In genomic region chr9:113724646-113725045, GRCm38 (mm10) we compare ENCODE assay signal across 22 mouse cellular contexts. TPM values are rescaled to one million over a fixed set of nuclear protein-coding genes. Genes with fewer than 3 reads are reported as not detected.
DNase-seq lines count a peak whose midpoint lies in the region; ATAC-seq and TF ChIP-seq lines count a peak whose summit lies in the region.
"Had no signal": no experiment of that assay in that cellular context is flagged by ENCODE, and none has a peak within 500 bp of the region (broad histone marks: within the 10 kb centered on the region; RNA-seq: fewer than 3 reads in every experiment).

No protein-coding gene starts in this region.

- H3K9me3 ChIP-seq in midbrain, embryonic 11.5 days (ENCODE audit: control insufficient read depth, low read length), result no peaks in the 10 kb centered on the region
- H3K9me3 ChIP-seq: embryonic facial prominence, embryonic 12.5 days; forebrain, embryonic 15.5 days; heart, embryonic 15.5 days; hindbrain, embryonic 13.5 days had no signal

- peak overlapping the region; percentile 24 for H3K4me3 ChIP-seq in testis, adult 2 months (ENCODE audit: control insufficient read depth, low read depth, low read length)
- no peak overlapping the region for H3K4me3 ChIP-seq in midbrain, embryonic 11.5 days (ENCODE audit: low read depth, low read length)
- H3K4me3 ChIP-seq: embryonic facial prominence, embryonic 12.5 days; forebrain, embryonic 15.5 days; heart, adult 2 months; heart, embryonic 15.5 days; hindbrain, embryonic 13.5 days had no signal

- ATAC-seq in megakaryocyte, adult 5-6 weeks (ENCODE audit: poor library complexity, severe bottlenecking), result peak; percentile 62
- no peak for ATAC-seq in midbrain, embryonic 11.5 days (ENCODE audit: low FRiP score)
- ATAC-seq: forebrain, embryonic 15.5 days; hindbrain, postnatal 0 days; Patski had no signal

- H3K27me3 ChIP-seq in testis, adult 2 months (ENCODE audit: control insufficient read depth, insufficient read depth, low read length), result no peaks in the 10 kb centered on the region
- H3K27me3 ChIP-seq in midbrain, embryonic 11.5 days (ENCODE audit: control insufficient read depth, insufficient read depth, low read length), result no peaks in the 10 kb centered on the region
- H3K27me3 ChIP-seq: embryonic facial prominence, embryonic 12.5 days; forebrain, embryonic 15.5 days; heart, embryonic 15.5 days; hindbrain, embryonic 13.5 days; Patski had no signal

- no peak overlapping the region for H3K4me2 ChIP-seq in midbrain, embryonic 11.5 days
- H3K4me2 ChIP-seq: embryonic facial prominence, embryonic 12.5 days; forebrain, embryonic 15.5 days; heart, embryonic 11.5 days; heart, embryonic 15.5 days; hindbrain, embryonic 13.5 days had no signal

- no peak for TF ChIP-seq POLR2A in testis, adult 2 months (IDR thresholded peaks at IDR 0.05; ENCODE audit: control insufficient read depth, low read depth, low read length)

- WGBS in midbrain, embryonic 11.5 days, result 84% methylated on average over 15 of the region's 15 CpGs

- no peaks in the 10 kb centered on the region for H3K36me3 ChIP-seq in testis, adult 2 months (ENCODE audit: control insufficient read depth, insufficient read depth, low read length)
- no peaks in the 10 kb centered on the region for H3K36me3 ChIP-seq in midbrain, embryonic 11.5 days (ENCODE audit: control insufficient read depth, insufficient read depth, low read length)
- H3K36me3 ChIP-seq: embryonic facial prominence, embryonic 12.5 days; forebrain, embryonic 15.5 days; heart, embryonic 15.5 days; hindbrain, embryonic 13.5 days had no signal

- no peak for DNase-seq in testis, postnatal 14 days (ENCODE audit: low spot score)
- DNase-seq in ZHBTc4 (ENCODE audit: low read depth, low spot score), result peak; percentile 25
- DNase-seq in embryo, embryonic 9.5 days (ENCODE audit: extremely low spot score), result no peak
- DNase-seq in gastrocnemius, adult 8-10 months (ENCODE audit: low spot score in 2 of 2), result no peak
- no peak for DNase-seq in midbrain, embryonic 11.5 days (ENCODE audit: low spot score, missing footprints)
- DNase-seq: adrenal gland, adult 2 months; adrenal gland, postnatal 25 days; cerebellum, adult 2 months; cerebellum, postnatal 10 days; embryo, embryonic 11 days; gastrocnemius, postnatal 10 days; heart, adult 2 months; heart, postnatal 14 days had no signal

- TF ChIP-seq CTCF in testis, adult 2 months (IDR thresholded peaks at IDR 0.05; ENCODE audit: control insufficient read depth, insufficient read depth, insufficient replicate concordance, low read depth, low read length), result no peak

- H3K9ac ChIP-seq in midbrain, embryonic 11.5 days (ENCODE audit: low read length), result no peak overlapping the region
- H3K9ac ChIP-seq: embryonic facial prominence, embryonic 12.5 days; forebrain, embryonic 15.5 days; heart, embryonic 15.5 days; hindbrain, embryonic 13.5 days had no signal

- no peak overlapping the region for H3K27ac ChIP-seq in testis, adult 2 months (ENCODE audit: control insufficient read depth, insufficient read depth, low read depth, low read length)
- no peak overlapping the region for H3K27ac ChIP-seq in midbrain, embryonic 11.5 days (ENCODE audit: low read depth, low read length)
- H3K27ac ChIP-seq: embryonic facial prominence, embryonic 12.5 days; forebrain, embryonic 15.5 days; heart, adult 2 months; heart, embryonic 15.5 days; hindbrain, embryonic 13.5 days; hindbrain, postnatal 0 days had no signal

- peaks cover 9% of the 10 kb centered on the region for H3K4me1 ChIP-seq in testis, adult 2 months (ENCODE audit: control insufficient read depth, insufficient read depth, low read length)
- H3K4me1 ChIP-seq in midbrain, embryonic 11.5 days (ENCODE audit: control insufficient read depth, insufficient read depth, low read length), result no peaks in the 10 kb centered on the region
- H3K4me1 ChIP-seq: embryonic facial prominence, embryonic 12.5 days; forebrain, embryonic 15.5 days; heart, embryonic 15.5 days; hindbrain, embryonic 13.5 days had no signal

RNA-seq across cellular contexts. Expression of gene Pdcd6ip, which starts 16.6 kb away (rescaled TPM):
- polyA plus RNA-seq in testis, adult 2 months (2012; rRNA removed), result 18.4 and 21.6 TPM in 2 replicates
- 152 and 166 TPM in 2 replicates for total RNA-seq in megakaryocyte, adult 5-6 weeks (2015)
- 114 and 129 TPM in 2 replicates for total RNA-seq in megakaryocyte, adult 5-6 weeks (2017)
- 10 to 100 TPM; 31.3 to 38.5 (median 36.6) TPM for total RNA-seq in gastrocnemius, adult 8-10 months (2022)
- polyA plus RNA-seq in midbrain, embryonic 11.5 days (2014; fragmentation: Nextera tagmentation; extraction: Ambion mirVana), result 49.4 and 49.6 TPM in 2 replicates

RNA-seq across cellular contexts. Expression of gene Clasp2, which starts 16.6 kb away (rescaled TPM):
- 5.8 and 5.9 TPM in 2 replicates for polyA plus RNA-seq in testis, adult 2 months (2012; rRNA removed)
- total RNA-seq in megakaryocyte, adult 5-6 weeks (2015), result 32.2 and 36.0 TPM in 2 replicates
- total RNA-seq in megakaryocyte, adult 5-6 weeks (2017), result 32.2 and 35.8 TPM in 2 replicates
- total RNA-seq in gastrocnemius, adult 8-10 months (2022), result 10 to 100 TPM; 44.7 to 45.6 (median 44.9) TPM
- 51.4 and 53.2 TPM in 2 replicates for polyA plus RNA-seq in midbrain, embryonic 11.5 days (2014; fragmentation: Nextera tagmentation; extraction: Ambion mirVana)
